ENCODE assay signal across 26 mouse cellular contexts in genomic region chr17:85661521-85661920, GRCm38 (mm10). TPM values are rescaled to one million over a fixed set of nuclear protein-coding genes. Genes with fewer than 3 reads are reported as not detected.
A peak's percentile ranks its signal among the peaks of the same experiment; 100 is the strongest.
DNase-seq lines count a peak whose midpoint lies in the region; ATAC-seq lines count a peak whose summit lies in the region.
"Had no signal": no experiment of that assay in that cellular context is flagged by ENCODE, and none has a peak within 500 bp of the region (broad histone marks: within the 10 kb centered on the region; RNA-seq: fewer than 3 reads in every experiment).

No protein-coding gene starts in this region.

- no peaks in the 10 kb centered on the region for H3K9me3 ChIP-seq in stomach, embryonic 16.5 days (replicated peaks; ENCODE audit: control insufficient read depth, low read length)
- H3K9me3 ChIP-seq: embryonic facial prominence, embryonic 12.5 days; forebrain, embryonic 12.5 days; G1E; heart, embryonic 10.5 days; hindbrain, embryonic 12.5 days had no signal

- H3K4me1 ChIP-seq in stomach, embryonic 16.5 days (ENCODE audit: control insufficient read depth, insufficient read depth, low read length) = no peaks in the 10 kb centered on the region
- H3K4me1 ChIP-seq: heart, embryonic 10.5 days had no signal

- peaks cover 4% of the 10 kb centered on the region; the same call in 1 of the 2 replicates for H3K27me3 ChIP-seq in stomach, embryonic 16.5 days (ENCODE audit: control insufficient read depth, insufficient read depth, low read length)

- 45% methylated on average over 5 of the region's 5 CpGs for WGBS in stomach, embryonic 16.5 days

- ATAC-seq in stomach, embryonic 16.5 days (ENCODE audit: insufficient read depth, low FRiP score) = no peak
- ATAC-seq: CD4-positive, CD25-positive, alpha-beta regulatory T cell, adult 4 months; forebrain, postnatal 0 days; hindbrain, embryonic 16.5 days; inflammation-experienced regulatory T-cells, adult 6 months; intestine, postnatal 0 days had no signal

- peak; percentile 20 for DNase-seq in cerebellum, adult 11 months
- DNase-seq in cerebellum, adult 8-10 months = no peak
- DNase-seq in brain, adult 2 months (ENCODE audit: low read depth, low spot score) = peak; percentile 11
- DNase-seq in cerebellum, postnatal 10 days = peak; percentile 71 to 80
- no peak for DNase-seq in gastrocnemius, postnatal 10 days
- no peak for DNase-seq in liver
- DNase-seq: adrenal gland, adult 8-10 months; adrenal gland, postnatal 36 days; B cell, adult 2 months; forebrain, postnatal 0 days; gastrocnemius, adult 2 months; gastrocnemius, postnatal 36 days; heart, adult 11 months; heart, postnatal 10 days; heart, postnatal 4 days had no signal

- H3K36me3 ChIP-seq in stomach, embryonic 16.5 days (ENCODE audit: control insufficient read depth, insufficient read depth, low read length) = no peaks in the 10 kb centered on the region
- H3K36me3 ChIP-seq: embryonic facial prominence, embryonic 12.5 days; forebrain, embryonic 12.5 days; G1E; heart, embryonic 10.5 days; hindbrain, embryonic 12.5 days had no signal

- H3K4me3 ChIP-seq in stomach, embryonic 16.5 days (replicated peaks; ENCODE audit: low read length) = no peak overlapping the region
- H3K4me3 ChIP-seq: embryonic facial prominence, embryonic 12.5 days; forebrain, embryonic 12.5 days; gastrocnemius, adult 2 months; heart, embryonic 10.5 days; hindbrain, embryonic 12.5 days had no signal

- peak overlapping the region; percentile 62 for H3K27ac ChIP-seq in stomach, embryonic 16.5 days (ENCODE audit: low read length)
- H3K27ac ChIP-seq: embryonic facial prominence, embryonic 12.5 days; forebrain, embryonic 12.5 days; gastrocnemius, adult 2 months; heart, embryonic 10.5 days; hindbrain, embryonic 12.5 days had no signal

- H3K4me2 ChIP-seq in stomach, embryonic 16.5 days (ENCODE audit: low read depth, low read length) = no peak overlapping the region
- H3K4me2 ChIP-seq: embryonic facial prominence, embryonic 12.5 days; forebrain, embryonic 12.5 days; hindbrain, embryonic 12.5 days had no signal

- no peak overlapping the region for H3K9ac ChIP-seq in stomach, embryonic 16.5 days (ENCODE audit: low read length)
- H3K9ac ChIP-seq: embryonic facial prominence, embryonic 12.5 days; forebrain, embryonic 12.5 days; forebrain, postnatal 0 days; hindbrain, embryonic 12.5 days had no signal

RNA-seq across cellular contexts. Expression of gene Six2, which starts 26.6 kb away (rescaled TPM):
- 2.6 and 3.4 TPM in 2 replicates for polyA plus RNA-seq in stomach, embryonic 16.5 days (2015; fragmentation: Nextera tagmentation; extraction: Ambion mirVana)
- total RNA-seq in gastrocnemius, postnatal 10 days (2021) = 10 to 100 TPM; 13.0 to 13.7 TPM
- total RNA-seq: adrenal gland, postnatal 36 days; G1E had no signal
- polyA plus RNA-seq: CD4-positive, CD25-positive, alpha-beta regulatory T cell, adult 4 months; G1E; inflammation-experienced regulatory T-cells, adult 6 months had no signal

RNA-seq across cellular contexts. Expression of gene Six3, which starts 48.1 kb away (rescaled TPM):
- polyA plus RNA-seq in stomach, embryonic 16.5 days (2015; fragmentation: Nextera tagmentation; extraction: Ambion mirVana) = not detected in 2 replicates
- total RNA-seq in gastrocnemius, postnatal 10 days (2021) = not detected
- total RNA-seq: adrenal gland, adult 8-10 months; adrenal gland, postnatal 36 days; gastrocnemius, adult 2 months; gastrocnemius, postnatal 36 days; heart, postnatal 10 days; heart, postnatal 4 days had no signal
- polyA plus RNA-seq: G1E; heart, embryonic 14.5 days; intestine, postnatal 0 days had no signal

Comparison
In these comparisons a context has a peak if more than half of its experiments do, and no peak if none do; other contexts are left out.
1. DNase-seq: peak in cerebellum, adult 11 months (single experiment), brain, adult 2 months (single experiment) and cerebellum, postnatal 10 days (2 of 2); none in cerebellum, adult 8-10 months (single experiment), gastrocnemius, postnatal 10 days (single experiment) and liver (single experiment).